Mouse (Mus musculus) cerebellum, postnatal 25 days (tissue): ENCODE results near the gene Apbb2.

Experiments used
- DNase-seq, 2 experiments: peaks; one replicate each; pipeline ENCODE4 v3.0.0; 2021; ENCODE audit warnings: mixed read lengths in 2 of 2

The Apbb2 gene

DNA sequence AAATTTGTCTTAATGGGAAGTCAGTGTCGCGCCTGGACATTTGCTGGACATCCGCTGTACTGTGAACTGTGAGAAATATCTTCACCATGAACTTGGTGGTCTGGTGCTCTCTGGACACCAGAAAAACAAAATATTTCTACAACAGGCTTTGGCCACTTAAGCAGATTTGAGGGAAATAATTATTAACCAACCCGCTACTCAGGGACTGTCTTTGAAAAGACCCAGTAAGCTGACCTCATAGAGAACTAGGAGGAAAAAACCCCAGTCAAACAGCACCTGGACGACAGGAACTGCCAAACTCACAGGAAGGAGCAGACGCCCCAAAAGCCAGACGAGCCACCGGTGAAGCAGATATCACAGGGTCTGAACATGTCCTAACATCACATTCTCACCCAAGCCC lies 18.2 kb downstream of the Apbb2 start:
- no peak for DNase-seq

DNA sequence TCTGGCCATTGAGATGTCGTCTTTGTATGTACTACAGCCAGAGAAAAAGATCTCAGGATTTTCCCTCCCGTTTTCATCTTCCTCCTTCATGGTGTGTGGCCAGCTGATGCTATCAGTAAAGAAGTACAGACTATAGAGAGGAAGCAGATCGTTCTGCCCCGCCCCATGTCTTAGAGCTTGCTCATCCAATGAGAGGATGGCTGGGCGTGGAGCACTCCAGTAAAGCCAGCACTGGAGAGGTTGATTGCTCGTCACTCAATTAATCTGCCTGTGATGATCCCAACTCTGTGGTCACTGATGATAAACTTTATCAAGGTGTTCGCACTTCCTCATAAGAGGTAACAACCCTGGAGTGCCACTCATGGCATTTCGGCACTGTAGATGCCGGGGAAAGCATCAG lies 18.7 kb downstream of the Apbb2 start:
- no peak for DNase-seq

DNA sequence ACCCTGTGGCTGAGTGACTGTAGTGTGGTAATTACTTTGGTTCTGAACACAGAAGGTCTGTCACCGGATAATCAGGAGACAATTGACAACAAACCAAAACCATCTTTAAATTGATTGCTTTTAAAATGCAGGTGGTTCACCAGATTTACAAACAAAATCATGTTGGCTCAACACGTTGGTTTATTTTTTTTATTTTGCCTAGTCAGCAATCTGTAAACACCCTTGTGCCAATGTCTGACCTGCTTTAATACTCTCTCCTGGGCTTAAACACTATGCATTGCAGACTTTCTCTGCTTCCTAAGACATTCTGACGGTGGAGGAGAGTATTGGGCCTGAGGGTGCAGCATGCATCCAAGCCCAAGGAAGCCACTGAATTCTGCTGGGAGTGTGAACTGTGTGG lies 22.3 kb downstream of the Apbb2 start:
- DNase-seq, result no peak

DNA sequence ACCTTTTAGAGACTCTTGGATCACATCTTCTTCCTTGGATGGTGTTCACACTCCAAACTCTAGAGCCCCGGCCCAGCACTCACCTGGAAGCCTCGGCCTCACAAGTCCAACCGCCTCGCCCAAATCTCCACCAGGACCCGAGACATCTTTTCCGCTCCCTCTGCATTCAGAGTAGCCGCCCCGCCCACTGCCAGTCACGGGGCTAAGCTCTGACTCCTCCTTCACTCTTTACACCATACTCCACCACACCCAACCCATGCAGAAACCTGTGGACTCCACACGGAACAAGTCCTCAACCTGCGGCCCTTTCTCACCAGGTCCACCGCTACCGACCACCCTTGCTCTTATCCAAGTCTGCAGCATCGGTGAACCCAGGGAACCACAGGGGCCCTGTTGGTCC lies 23.7 kb downstream of the Apbb2 start:
- no peak for DNase-seq

DNA sequence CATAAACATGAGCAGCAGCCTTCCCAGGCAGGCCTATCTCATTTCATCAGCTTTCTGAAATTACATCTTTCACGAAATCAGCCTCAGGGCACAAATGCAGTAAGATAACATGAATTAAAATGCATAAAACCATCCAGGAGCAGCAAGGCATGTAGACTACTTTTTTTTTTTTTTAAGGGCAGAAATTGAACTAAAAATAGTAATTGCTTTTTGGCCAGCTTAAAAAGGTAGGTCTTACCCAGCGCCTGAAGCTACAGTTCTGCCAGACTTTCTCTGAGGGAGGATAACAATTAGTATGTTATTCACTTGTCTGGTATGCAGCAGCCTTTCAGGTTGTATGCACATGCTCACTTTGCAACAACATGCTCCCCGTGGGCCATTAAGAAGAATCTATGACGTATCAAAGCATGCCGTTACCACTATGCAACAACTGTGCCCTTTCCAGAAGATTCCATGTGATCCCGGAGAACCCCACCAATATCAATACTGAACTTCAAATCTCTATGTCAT lies 32.3 kb downstream of the Apbb2 start:
- no peak for DNase-seq

DNA sequence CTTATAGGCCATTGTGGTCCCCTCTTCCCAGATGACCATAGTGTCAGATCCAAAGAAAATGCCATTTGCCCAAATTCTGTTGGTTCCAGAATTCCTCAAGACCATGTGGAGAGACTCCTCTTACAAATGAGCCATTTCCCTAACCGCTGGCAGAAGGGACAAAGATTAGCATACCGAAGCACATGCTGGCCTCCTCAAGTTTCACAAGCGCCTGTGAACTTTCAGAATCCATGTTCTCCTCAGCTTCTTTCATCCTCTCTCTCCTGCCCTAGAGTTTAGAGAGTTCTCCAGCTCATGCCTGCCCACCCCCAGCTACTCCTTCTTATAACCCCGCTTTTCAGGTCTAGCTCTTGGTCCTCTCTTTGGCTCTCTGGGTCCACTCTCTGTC lies 35.6 kb downstream of the Apbb2 start:
- no peak for DNase-seq

DNA sequence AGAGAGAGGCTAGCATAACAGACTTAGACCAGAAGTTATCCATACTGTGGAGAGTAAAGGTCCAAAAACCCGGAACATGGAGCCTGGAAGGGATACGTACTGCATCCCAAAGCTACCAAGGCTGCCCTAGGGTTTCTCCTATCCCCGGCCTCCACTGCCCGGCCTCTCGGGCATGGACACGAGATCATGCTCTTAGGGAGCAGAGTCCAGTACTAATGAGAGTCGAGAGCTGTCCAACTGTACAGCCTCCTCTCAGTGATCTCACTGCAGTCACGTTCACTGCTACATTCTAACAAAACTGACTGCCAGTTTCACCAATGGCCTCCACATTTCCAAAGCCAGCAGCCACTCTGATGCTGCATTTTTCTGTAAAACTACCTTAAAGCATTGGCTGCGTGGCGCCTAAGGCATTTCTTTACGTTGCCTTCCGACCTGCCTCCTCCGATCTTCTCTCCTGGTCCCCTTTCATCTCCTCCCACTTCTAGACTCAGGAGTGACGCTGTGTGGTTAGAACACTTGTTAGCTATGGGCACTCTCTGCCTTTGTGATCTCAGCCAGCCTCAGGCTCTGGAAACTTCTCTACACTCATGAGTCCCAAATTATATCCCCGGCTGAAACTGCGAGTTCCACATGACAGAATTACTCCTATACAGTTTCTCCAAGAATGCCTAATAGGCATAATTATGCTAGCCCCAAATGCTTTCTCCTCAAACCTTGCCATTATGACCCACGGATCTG lies 36.1 kb downstream of the Apbb2 start:
- DNase-seq, result no peak

DNA sequence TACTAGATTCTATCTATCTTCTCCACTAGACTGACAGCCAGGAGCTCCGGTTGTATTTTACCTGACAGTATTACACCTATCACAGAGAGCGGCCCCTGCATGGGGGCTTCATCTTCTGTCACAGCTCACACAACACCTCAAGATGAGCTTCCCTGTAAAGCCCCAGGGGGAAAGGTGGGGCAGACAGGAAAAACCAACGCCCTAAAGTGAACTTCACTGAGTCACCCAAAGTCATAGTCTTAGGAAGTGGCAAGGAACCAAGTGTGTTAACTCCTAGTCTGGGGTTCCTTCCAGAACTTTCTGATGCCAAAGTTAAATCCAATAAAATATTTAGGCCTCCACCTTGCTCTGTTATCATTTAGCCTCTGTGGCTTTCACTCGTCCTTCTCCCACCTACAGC lies 39.5 kb downstream of the Apbb2 start:
- DNase-seq, result no peak

DNA sequence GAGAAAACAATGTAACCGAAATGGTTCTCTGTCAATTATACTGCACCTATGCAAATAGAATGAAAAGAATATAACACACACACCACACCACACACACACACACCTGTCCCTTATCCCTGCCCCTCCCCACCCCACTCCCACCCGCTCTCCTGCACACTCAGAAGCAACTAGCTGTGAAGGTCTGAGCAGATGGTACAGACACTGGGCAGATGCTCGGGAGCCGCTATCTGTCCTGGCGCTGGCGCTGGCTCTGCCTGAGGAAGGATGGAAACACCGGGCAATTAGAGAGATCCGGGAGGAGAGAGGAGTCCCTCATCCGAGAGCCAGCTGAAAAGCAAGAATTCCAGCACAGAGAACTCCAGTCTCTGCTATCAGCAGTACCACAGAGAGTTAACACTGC lies 42.3 kb downstream of the Apbb2 start:
- DNase-seq, result peak in 1 of 2 experiments; percentile 48

DNA sequence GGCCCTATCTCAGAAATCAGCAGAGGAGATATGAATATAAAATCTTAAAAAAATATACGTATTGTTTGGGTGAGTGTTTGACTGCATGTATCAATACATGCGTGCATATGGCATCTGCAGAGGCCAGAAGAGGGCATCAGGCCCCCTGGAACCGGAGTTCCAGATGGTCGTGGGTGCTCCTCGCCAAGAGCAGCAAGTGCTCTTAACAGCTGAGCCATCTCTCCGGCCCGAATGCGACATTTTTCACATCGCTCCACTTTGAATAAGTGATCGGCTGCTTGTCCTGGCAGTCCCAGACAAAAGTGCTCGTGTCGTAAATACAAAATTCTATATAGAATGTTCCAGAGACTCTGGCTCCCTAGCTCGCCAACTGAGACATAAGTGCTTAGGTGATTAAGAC lies 43.4 kb downstream of the Apbb2 start:
- DNase-seq, result peak; percentile 32 to 50

DNA sequence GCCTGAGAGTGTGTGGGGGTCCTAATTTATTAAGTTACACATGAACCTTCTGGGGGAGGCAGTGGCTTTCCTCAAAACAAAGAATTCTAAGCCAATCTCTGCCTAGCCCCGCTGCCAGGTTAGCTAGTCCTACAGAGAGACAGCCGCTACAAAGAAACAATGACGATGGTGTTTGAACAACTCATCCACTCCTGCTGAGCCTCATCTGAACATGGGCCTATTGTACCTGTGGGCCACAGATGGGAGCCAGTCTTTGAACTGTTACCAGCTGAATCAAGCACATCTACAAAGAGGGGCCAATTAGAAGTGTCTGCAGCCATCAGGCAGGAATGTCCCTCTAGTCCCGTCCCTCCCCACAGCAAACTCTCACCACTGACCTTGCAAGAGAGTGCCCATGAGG lies 45.3 kb downstream of the Apbb2 start:
- DNase-seq, result no peak

DNA sequence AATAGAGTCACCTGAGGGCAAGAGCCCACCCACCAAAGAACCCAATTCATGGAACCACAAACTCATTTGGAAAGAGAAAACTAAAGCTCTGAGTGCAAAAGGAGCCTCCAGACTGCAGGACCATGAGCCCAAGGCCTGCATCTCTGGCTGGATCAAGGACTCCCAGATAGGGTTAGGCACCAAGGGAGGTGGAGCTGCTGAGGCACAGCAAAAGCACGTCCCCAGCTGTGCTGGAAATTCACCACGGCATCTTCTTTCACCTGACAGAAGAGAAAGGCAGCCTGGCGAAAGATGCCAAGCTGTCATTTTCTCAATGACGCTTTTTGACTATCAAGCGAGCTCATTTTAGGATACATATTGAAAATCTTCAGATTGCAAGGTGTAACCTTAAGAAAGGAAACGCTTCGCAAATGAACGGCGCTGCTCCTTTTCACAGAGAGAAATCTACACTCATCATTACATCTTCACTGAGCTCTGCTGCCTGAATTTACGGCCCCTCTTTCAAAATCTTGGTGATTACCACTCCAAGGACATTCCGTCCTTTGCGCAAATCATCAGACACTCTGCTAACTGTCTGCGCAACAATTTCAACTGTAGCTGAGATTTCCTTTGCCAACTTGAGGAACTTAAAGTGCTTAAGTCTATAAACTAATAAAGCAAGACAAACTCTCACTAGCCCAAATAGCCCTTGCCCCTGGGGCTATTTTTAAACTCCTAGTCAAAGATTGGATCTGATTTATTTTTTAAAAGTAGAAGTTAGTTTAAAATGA lies 46.3 kb downstream of the Apbb2 start:
- DNase-seq, result no peak

DNA sequence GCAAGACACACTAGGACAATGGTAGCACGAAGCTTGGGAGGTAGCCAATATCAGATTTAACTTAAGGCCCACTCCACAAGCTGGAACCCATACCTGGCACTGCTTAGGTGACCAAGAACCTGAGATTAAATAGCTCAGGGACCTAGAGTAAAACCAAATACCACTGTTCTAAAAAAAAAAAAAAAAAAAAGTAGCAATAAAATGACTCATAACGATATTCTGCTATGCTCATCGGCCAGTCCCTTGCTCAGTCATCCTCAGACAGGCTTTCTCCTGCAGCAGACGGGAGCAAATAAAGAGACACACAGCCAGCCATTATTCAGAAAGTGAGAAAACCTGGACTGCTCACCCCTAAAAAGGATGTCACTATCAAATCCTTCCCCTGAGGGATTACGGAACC lies 47.9 kb downstream of the Apbb2 start:
- DNase-seq, result no peak

DNA sequence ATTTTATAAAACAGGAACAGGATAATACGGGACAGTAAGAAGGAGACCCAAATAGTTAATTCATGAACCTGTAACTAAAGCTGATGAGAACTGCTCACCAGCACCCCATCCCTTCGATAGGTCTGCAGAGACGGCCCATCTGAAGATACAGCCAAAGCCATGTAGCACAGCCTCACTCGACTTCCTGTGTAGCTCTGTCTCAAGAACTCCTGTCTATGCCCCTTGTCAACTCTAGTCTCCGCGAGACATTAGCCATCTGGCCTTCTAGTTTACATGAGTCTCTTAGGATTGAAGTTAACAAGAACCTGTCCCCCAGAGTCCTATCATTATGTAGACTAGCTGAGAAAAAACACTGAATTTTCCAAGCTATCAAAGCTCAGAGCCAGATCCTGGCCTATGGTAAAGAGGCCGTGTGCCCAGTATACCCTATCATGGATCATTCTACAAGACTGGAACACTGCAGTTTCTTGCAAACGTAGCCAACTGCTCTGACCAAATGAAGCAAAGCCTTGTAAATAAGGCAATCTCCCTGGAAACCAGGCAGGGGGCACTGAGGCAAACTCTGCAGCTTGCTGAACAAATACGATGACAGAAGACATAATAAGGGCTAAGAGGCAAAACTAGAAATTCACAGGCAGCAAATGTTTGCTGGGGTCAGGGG lies 49.3 kb downstream of the Apbb2 start:
- DNase-seq, result no peak

DNA sequence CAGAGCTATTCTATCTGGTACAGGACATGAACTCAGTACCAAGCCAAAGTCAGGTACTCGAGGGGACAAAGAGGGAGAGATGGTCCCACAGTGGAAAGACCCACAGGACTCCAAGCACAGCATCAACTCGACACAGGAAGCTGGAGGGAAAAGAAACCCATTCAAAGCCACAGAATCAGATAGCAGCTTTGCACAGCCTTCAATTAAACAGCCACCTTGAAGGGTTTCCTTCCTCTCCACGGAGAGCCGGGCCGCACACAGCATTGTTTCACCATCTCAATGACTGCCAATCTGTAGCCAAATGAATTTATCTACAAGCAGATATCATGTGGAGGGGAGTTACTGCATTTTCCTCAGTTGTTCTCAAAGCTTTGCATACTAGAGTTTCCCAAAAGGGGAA lies 50.6 kb downstream of the Apbb2 start:
- DNase-seq, result no peak

DNA sequence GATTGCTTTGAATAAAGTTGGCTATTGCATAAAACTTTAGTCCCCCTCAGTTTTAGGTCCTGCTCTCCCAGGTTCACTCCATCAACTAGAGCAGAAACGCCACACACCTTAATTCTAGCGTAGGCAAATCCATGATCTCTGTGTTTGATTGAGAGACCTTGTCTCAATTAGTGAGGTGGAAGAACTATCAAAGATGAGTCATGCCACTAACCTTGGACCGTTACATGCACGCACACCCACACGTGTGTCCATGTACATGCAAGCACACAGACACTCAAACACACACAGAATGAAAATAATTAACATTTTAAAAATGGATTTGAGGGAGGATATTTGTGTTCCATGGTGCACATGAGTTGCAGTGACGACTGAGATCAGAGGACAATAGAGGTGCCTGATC lies 51.2 kb downstream of the Apbb2 start:
- no peak for DNase-seq

DNA sequence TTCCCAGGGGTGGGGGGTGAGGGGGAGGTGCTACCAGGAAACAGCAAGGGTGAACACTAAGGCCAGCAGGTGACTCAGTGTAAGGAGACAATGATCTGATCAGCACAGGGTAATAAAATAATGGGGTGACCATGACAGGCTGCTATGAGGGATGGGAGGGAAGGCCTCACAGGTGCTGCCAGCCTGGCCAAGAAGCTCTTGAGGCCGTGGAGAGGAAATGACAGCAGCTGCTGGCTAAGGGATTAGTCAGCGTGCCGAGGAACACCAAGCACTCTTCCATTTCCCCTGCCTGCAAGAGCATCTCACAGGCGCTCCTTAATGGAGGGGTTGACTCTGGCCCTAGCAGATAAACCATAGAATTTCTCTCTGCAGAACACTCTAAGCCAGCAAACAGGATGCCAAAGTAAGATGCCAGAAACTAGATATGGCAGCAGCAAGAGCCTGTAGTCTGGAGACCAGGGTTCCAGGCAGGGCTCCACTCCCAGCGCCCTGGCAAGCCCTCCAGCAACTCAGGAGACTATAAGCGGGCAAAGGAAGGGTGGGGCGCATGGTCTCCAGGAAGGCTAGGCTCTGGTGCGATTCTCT lies 58.9 kb downstream of the Apbb2 start:
- peak; percentile 67 to 72 for DNase-seq

DNA sequence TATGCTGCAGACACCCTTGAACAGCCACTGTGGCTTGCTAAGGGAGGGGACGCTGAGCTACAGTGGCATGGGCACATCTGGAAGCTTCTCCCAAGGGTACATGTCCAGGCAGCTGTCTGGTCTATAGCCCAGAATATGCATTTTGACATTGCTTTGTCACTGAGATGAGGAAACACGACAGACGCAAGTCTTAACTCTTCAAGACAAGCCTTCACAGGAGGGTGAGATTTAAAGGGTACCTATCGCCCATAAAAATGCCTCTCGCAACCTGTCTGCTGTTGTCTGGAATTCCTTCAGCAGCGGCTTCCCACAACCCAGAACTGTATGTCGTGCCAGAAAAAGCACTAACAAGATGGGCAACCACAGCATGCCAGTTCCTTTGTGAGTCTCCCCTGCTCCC lies 60.5 kb downstream of the Apbb2 start:
- DNase-seq, result no peak

DNA sequence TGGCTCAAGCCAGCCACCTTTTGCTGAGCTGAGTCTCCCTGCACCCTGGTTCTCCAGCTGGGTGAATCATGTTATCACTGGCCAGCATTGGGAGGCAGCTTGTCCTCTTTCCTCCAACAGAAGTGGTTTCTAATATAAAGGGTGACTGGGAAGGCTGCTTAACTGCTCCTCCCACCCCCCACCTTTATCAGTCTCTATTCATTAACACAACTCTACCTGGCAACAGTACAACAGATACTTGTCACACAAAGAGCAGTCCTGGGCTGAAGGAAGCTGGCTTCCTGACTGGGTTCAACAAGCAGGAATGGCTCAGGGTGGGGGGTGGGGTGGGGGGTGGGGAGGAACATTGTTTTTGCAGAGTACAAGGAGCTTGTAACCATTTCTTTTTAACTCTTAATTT lies 64.7 kb downstream of the Apbb2 start:
- no peak for DNase-seq

DNA sequence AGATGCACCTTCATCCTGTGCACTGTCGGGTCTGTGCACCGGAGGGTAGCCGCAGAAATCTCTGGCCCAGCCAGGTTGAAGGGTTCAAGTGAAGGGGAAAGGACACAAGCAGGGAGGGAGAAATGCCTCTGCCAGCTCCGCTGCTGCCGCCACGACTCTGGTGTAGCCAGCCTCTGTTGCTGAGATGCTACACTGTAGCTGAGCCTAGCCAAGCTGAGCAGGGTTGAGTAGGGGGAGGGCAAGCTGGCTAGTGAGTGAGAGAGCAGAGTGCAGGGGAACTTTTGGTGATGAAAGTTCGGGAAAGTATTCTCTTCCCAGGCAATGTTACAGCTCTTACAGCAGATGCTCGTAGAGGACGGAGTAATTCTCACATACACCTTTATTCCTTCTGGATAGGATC lies 66.3 kb downstream of the Apbb2 start:
- DNase-seq, result no peak

DNA sequence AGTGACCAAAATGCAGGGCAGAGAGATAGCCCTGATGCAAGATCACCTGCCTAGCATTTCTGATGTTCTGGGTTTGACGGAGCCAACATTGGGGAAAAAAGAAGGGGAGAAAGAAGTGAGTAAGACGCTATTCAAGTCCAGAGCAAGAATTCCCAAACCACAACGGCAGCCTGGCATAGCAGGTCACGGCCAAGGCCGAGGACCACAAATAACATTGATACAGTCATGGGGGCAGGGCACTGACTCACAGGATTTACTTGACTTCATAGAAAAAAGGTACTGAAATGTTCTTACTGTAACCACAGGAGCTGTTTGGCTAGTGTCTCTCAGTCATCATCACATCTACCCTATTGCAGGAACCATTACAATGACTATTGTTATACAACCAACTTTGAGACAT lies 68.3 kb downstream of the Apbb2 start:
- DNase-seq, result no peak

DNA sequence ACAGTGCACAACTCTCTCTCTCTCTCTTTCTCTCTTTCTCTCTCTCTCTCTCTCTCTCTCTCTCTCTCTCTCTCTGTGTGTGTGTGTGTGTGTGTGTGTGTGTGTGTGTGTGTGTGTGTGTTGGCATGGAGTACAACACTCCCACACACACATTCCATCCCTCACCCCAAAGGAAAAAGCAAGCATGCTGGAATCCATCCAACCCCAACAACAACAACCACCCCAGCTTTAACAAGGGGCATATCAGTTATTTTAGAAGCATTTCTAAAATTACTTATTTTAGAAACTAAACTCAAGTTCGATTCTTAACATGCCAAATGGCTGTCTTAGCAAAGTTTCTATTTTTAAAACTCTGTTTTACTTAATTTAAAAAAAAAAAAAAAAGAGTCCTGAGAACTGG lies 68.9 kb downstream of the Apbb2 start:
- no peak for DNase-seq

DNA sequence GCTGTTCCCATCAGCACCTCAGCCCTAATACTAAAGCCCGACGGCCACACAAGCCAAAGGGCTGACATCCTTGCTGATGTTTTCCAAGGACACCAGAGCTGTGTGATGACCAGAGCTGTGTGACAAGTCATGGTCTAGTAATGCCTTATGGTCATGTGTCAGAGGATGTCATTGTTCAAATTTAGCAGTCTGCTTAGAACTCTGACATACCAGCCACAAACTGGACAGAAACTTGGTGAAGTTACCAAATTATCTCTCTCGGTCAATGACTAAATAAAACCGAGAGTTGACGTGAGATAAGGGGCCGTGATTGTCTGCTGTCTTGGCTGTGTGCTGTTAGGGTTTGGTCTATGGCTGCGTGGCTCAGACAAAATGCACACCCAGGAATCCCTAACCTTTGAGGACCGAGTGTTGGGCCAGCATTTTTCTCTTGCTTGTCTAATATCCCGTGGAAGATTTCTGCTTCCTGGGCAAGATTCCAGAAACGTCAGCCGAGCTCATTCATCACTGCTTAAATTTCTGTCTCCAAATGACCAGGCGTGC lies 71.5 kb downstream of the Apbb2 start:
- no peak for DNase-seq
